Mouse (Mus musculus): Measurements from ENCODE around the gene Wee1.
"Not testable (repeated sequence)": the region's sequence is repeated elsewhere in the genome, so short reads cannot be mapped to it uniquely, and the experiment has no call there.

The Wee1 gene

GRCm38 (mm10) chr7:110122565-110123422, 948 bp downstream of the Wee1 start:
- DNase-seq (ENCODE audit: low spot score), result peak; percentile 27

GRCm38 (mm10) chr7:110123844-110124555, 2.2 kb downstream of the Wee1 start:
- peak; percentile 55 for DNase-seq (ENCODE audit: low spot score)

GRCm38 (mm10) chr7:110128566-110128965, 6.7 kb downstream of the Wee1 start:
- no peak for DNase-seq (ENCODE audit: low spot score)

GRCm38 (mm10) chr7:110132272-110132671, 10.4 kb downstream of the Wee1 start:
- DNase-seq (ENCODE audit: low spot score), result not testable (repeated sequence)

GRCm38 (mm10) chr7:110133988-110134387, 12.1 kb downstream of the Wee1 start:
- no peak for DNase-seq (ENCODE audit: low spot score)

- DNase-seq (ENCODE audit: low spot score), result no peak
These were observed 16.7 kb downstream of the Wee1 start for GRCm38 (mm10) chr7:110138538-110138937.

DNA sequence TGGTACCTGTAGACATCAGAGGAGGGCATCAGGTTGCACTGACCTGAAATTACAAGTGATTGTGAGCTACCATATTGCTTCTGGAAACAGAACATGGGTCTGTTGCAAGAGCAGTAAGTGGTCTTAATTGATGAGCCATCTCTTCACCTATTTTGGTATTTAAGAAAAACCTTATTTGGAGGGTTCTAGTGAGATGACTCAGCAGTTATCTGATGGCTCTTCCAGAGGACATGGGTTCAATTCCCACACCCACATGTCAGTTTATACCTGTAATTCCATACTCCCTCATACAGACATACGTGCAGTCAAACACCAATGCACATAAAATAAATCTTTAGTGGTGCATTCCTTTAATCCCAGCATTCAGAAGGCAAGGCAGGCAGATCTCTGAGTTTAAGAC, 22.0 kb downstream of the Wee1 start:
- no peak for DNase-seq (ENCODE audit: low spot score)

- DNase-seq (ENCODE audit: low spot score), result no peak
These were observed 31.0 kb downstream of the Wee1 start for GRCm38 (mm10) chr7:110152891-110153290.

GRCm38 (mm10) chr7:110156712-110157260, 34.9 kb downstream of the Wee1 start:
- DNase-seq (ENCODE audit: low spot score), result no peak

DNA sequence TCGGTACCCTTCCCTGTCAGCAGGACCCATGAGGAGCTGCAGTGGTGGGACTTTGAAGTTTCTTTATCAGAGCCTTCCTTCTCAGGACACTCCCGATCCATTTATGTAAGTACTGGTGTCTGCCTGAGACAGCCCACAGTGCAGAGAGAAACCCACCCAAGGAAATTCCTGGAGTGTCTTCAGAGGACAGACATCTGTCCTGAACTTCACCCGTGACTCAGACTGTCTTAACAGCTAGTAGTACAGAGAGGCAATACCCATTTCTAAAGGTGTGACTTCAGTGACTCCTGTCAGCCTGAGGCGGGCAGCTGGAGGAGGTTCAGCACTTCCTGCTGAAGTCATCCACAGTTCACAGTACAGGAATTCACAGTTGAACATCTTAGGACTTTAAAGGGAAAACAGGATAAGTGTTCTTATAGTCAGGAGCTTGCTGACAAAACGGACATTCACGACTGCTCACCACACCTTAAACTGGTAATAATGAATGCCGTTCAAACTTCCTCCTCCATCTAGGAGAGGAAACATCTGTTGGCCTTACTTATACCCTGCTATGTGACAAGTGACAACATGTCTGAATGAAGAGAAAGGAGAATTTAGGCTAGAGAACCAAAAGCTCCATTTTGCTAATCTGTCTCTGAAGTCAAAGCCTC, 35.5 kb downstream of the Wee1 start:
- no peak for DNase-seq (ENCODE audit: low spot score)

DNA sequence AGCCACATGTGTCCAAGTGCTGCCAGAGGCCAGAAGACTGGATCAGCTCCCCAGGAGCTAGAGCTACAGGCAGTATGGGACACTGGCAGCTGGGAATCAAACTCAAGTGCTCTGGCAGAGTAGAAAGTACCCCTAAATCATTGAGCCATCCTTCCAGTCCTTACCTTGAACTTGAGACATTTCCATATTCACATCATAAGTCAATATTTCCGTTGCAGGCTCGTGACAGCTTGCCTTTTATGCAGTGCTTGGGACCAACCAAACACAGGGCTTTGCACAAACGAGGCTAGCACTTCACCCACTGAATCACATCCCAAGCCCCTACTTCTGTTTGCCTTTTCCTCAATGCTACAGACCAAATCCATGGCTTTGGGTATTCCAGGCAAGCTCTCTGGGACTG, 36.2 kb downstream of the Wee1 start:
- DNase-seq (ENCODE audit: low spot score), result no peak

GRCm38 (mm10) chr7:110160109-110160508, 38.3 kb downstream of the Wee1 start:
- not testable (repeated sequence) for DNase-seq (ENCODE audit: low spot score)

GRCm38 (mm10) chr7:110160601-110161000, 38.8 kb downstream of the Wee1 start:
- peak; percentile 57 for DNase-seq (ENCODE audit: low spot score)

- DNase-seq (ENCODE audit: low spot score), result no peak
These were observed 41.2 kb downstream of the Wee1 start for GRCm38 (mm10) chr7:110163024-110163423.

DNA sequence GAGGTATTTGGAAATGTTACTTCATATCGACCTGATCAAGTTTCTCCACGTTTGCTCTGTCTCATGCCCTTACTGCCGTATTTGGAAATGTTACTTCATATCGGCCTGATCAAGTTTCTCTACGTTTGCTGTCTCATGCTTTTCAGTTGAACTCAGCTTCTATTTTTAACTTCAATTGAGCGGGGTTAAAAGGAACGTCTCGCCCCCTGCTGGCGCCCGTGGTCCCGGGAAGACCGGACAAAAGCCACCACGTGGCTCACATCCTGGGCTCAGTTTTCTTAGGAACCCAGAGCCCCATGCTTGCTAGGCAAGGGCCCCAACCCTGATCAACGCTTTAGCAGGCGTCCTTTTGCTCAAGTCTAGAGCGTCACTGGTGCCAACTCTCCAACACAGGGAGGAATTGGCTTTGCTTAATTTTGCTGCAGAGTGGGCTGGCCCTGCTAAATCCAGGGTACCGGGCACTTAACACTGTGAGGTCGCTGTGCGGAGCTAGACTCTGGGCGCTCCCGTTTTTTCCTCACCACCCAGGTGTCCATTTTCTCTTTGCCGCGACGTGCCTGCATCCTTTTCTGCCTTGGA, 42.3 kb downstream of the Wee1 start:
- DNase-seq (ENCODE audit: low spot score), result peak; percentile 90

DNA sequence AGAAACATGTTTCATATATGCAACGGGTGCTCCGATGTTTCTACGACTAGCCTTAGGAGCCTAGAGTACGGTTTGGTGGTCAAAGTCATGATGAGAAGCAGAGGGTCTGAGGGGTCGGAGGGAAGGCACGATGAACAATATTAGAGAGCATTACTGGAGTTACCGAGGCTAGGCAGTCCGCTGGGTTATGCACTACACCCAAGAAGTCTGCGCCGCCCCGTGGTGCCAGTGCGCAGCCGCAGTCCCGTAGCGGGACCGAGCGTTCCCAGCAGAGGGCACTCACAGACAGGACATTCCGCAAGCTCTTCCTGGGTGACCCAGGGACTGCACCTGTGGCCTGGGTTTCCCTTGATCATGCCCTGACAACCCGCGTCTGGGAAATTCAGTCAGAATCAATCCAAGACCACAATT, 42.9 kb downstream of the Wee1 start:
- DNase-seq (ENCODE audit: low spot score), result peak; percentile 92

DNA sequence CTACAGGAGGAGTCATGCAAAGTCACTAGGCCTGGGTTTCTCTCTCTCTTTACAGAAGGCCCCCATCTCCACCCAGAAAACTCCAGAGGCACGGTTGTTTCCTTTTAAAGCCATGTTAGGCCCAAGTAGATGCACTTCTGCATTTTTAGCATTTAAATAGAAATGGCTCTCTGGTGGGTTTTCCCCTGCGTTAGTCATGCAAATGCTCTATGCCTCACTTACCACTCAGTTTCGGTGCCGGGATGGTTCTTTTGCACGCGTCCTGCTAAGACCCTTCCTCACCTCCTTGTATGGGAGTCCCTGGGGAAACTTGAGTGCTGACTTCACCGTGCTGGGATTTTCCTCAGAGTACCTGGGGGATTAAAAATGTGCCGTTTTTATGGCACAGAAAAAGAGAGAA, 44.4 kb downstream of the Wee1 start:
- DNase-seq (ENCODE audit: low spot score), result no peak

DNA sequence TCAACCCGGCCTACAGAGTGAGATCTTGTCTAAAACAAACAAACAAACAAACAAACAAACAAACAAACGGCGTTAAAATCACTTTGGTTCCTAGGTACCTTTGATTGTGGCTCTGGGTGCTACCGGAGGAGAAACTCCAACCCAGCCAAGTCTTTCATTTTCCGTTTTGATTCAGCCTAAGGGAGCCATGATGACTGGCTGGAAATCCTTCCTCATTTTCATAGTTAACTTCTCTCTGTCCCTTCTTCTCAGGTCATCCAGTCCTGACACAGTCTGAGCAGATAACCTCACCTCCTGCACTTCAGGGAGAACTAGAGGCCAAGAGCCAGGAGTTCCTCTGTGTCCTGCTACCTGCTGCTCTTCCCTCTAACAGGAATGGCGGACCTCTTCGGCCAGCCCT, 57.4 kb downstream of the Wee1 start:
- DNase-seq (ENCODE audit: low spot score), result no peak

GRCm38 (mm10) chr7:110180613-110181012, 58.8 kb downstream of the Wee1 start:
- no peak for DNase-seq (ENCODE audit: low spot score)

- DNase-seq (ENCODE audit: low spot score), result no peak
These were observed 59.6 kb downstream of the Wee1 start for GRCm38 (mm10) chr7:110181446-110181845.

DNA sequence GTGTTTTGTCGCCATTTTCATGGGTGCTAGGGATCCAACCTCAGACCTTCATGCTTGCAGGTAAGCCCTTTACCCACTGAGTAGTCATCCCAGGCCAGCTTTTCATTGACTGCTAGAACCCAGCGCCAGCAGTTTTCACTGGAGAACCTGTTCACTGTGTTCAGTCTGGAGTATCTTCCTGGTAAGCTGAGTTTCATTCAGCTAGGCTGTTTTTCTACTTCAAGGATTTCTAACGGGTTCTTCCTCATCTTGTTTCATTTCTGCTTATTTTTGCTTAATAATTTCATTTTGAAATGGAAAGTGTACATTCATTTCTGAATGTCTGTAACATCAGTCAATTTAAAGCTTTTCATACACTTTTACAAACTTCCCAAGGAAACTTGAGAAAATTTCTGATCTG, 62.8 kb downstream of the Wee1 start:
- DNase-seq (ENCODE audit: low spot score), result no peak

DNA sequence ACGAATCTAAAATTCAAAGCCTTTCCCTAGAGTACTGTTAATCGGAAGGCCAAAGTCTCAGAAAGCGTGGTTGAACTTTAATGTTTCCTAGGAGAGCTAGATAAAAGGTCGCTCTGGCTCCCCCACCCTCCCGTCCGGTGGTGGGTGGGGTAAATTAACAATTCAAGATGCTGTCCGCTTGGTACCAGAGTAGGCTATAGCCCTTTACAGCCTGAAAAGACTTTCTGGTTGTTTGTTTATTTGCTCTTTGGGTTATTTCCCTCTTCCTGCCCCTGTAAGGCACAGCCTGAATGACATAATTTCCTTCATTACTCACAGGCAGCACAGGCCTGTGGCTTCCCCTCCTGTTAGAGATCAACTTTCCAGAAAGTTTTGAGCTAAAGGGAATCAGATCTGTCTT, 68.1 kb downstream of the Wee1 start:
- peak; percentile 43 for DNase-seq (ENCODE audit: low spot score)
